Mouse (Mus musculus) myocyte (in vitro differentiated cells): ENCODE data around the gene Ppib.

ENCODE experiments used
- CEBPB ChIP-seq: IDR thresholded peaks from 2 replicates; pipeline ENCODE4 v1.6.1; 2011; ENCODE audit warnings: mild to moderate bottlenecking, moderate library complexity; ENCODE audit not compliant: poor library complexity, insufficient read depth, severe bottlenecking
- E2F4 ChIP-seq: IDR thresholded peaks from one replicate; pipeline ENCODE4 v1.6.1; 2011; ENCODE audit warnings: mild to moderate bottlenecking, control low read depth, moderate library complexity; ENCODE audit not compliant: insufficient read depth
- MAX ChIP-seq: IDR thresholded peaks from one replicate; pipeline ENCODE4 v1.6.1; 2011; ENCODE audit warnings: low read depth, mild to moderate bottlenecking, control low read depth
- MYOD1 ChIP-seq, 3 experiments: IDR thresholded peaks; one replicate each; pipeline ENCODE4 v1.6.1; 2011; ENCODE audit warnings: control low read depth in 2 of 3, low read depth in 2 of 3, mild to moderate bottlenecking in 2 of 3, moderate library complexity in 1 of 3; ENCODE audit not compliant: insufficient read length in 2 of 3, control insufficient read depth in 1 of 3

DNA sequence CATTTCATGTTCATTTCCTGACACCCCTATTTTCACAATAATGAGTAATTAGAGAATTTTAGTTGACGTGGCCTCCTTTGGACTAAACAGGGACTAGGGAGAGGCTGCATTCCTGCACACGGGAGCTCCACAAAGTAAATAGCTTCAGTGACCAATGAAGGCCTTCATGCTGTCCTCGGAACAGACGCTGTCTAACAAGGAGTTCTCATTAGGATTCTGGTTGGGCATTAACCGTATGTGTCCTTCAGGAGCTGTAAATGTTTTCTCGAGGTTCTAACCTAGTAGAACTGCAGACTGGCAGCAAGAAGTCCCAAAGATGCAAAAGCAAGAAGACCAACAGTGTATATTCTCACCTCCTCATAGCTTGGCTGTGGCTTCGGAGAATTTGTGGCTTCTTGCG, 45.1 kb downstream of the Ppib start:
- no peak for TF ChIP-seq MYOD1 (IDR thresholded peaks at IDR 0.05; ENCODE audit: control insufficient read depth in 1 of 3, insufficient read length in 2 of 3, low read depth in 2 of 3)
- TF ChIP-seq E2F4: no peak
- no peak for TF ChIP-seq MAX
- TF ChIP-seq CEBPB: no peak
